Mouse (Mus musculus) embryonic facial prominence, embryonic 11.5 days (tissue): ENCODE measurements around the gene Ppfia4. TPM values are rescaled to one million over a fixed set of nuclear protein-coding genes. Genes with fewer than 3 reads are reported as not detected.

Experiments used
- ATAC-seq: fragments of 200-750 bp; cut with Nextera tagmentation; replicated peaks from 2 replicates; pipeline ENCODE4 v1.8.0; 2017; ENCODE audit warnings: low read depth; ENCODE audit not compliant: insufficient number of reproducible peaks, low FRiP score, low TSS enrichment
- DNase-seq: peaks from one replicate; pipeline ENCODE4 v3.0.0-alpha.2; 2015; ENCODE audit warnings: low spot score
- H3K27ac ChIP-seq: fragments of 300-500 bp; sonication (generic); replicated peaks from 2 replicates; pipeline ENCODE4 v1.5.1; 2014; ENCODE audit warnings: mild to moderate bottlenecking, low read depth, low read length, control low read depth
- H3K27me3 ChIP-seq: fragments of 300-500 bp; sonication (generic); 2 replicates; pipeline ENCODE4 v1.6.1; 2014; ENCODE audit warnings: mild to moderate bottlenecking, low read length, moderate library complexity, mixed read lengths; ENCODE audit not compliant: control insufficient read depth, insufficient read depth
- H3K36me3 ChIP-seq: fragments of 300-500 bp; sonication (generic); replicated peaks from 2 replicates; pipeline ENCODE4 v1.6.1; 2014; ENCODE audit warnings: low read depth, mild to moderate bottlenecking, low read length, moderate library complexity, mixed read lengths; ENCODE audit not compliant: control insufficient read depth, insufficient read depth
- H3K4me1 ChIP-seq: fragments of 300-500 bp; sonication (generic); 2 replicates; pipeline ENCODE4 v1.6.1; 2014; ENCODE audit warnings: low read length, mixed read lengths; ENCODE audit not compliant: control insufficient read depth, insufficient read depth
- H3K4me2 ChIP-seq: fragments of 300-500 bp; sonication (generic); 2 replicates; pipeline ENCODE4 v1.6.1; 2014; ENCODE audit warnings: low read depth, mild to moderate bottlenecking, control low read depth, low read length, moderate library complexity
- H3K4me3 ChIP-seq: fragments of 300-500 bp; sonication (generic); 2 replicates; pipeline ENCODE4 v1.5.1; 2014; ENCODE audit warnings: low read depth, low read length, control low read depth
- H3K9ac ChIP-seq: fragments of 300-500 bp; sonication (generic); replicated peaks from 2 replicates; pipeline ENCODE4 v1.6.1; 2014; ENCODE audit warnings: mild to moderate bottlenecking, control low read depth, low read length
- H3K9me3 ChIP-seq: fragments of 300-500 bp; sonication (generic); replicated peaks from 2 replicates; pipeline ENCODE4 v1.6.1; 2016; ENCODE audit warnings: mild to moderate bottlenecking, low read length, inconsistent platforms, mixed read lengths; ENCODE audit not compliant: control insufficient read depth
- WGBS: fragments of 180-500 bp; shearing (Covaris S2); extraction: QIAGEN DNeasy Blood & Tissue Kit; methylation state at CpG from one replicate; pipeline ENCODE4 v1.1.7; 2014; 5-methylcytosine and 5-hydroxymethylcytosine counted together
- polyA plus RNA-seq: library from polyadenylated mRNA; unstranded; fragments of >200 nt; fragmentation: Nextera tagmentation; extraction: Ambion mirVana; gene quantifications from 2 replicates; pipeline ENCODE4 v1.2.1, GENCODE M21; 2014

Gene Ppfia4
- polyA plus RNA-seq, 1 experiment from 2014 or later = 2.2 TPM

DNA sequence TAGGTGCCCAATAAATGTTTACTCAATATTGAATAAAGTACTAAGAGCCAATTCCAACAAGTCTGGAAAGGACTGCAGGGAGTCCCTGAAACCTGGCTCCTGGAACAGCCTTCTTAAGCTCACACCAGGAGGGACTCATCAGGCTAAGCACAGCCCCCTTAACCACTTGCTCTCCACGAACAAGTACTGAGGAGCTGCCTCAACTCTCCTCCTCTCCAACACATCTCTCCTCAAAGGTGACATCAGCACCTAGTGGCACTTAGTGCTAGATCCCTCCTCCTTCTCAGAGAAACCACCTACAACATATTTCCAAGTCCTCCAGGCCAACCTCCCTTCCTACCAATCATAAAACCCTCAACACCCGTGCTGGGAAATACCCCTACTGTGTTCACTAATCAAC is 10.8 kb upstream of the Ppfia4 start:
- H3K27ac ChIP-seq = no peak overlapping the region
- peaks cover 3% of the 10 kb centered on the region; the same call in 1 of the 2 replicates for H3K36me3 ChIP-seq
- peak overlapping the region; percentile 50 for H3K4me3 ChIP-seq
- 16% methylated on average over 2 of the region's 2 CpGs for WGBS
- H3K27me3 ChIP-seq = no peaks in the 10 kb centered on the region; the same call in 1 of the 2 replicates
- no peak overlapping the region; the same call in 1 of the 2 replicates for H3K9ac ChIP-seq
- peak overlapping the region; percentile 94 for H3K4me2 ChIP-seq
- no peaks in the 10 kb centered on the region for H3K9me3 ChIP-seq
- no peak for DNase-seq
- ATAC-seq = no peak
- no peaks in the 10 kb centered on the region; the same call in none of the 2 replicates for H3K4me1 ChIP-seq

DNA sequence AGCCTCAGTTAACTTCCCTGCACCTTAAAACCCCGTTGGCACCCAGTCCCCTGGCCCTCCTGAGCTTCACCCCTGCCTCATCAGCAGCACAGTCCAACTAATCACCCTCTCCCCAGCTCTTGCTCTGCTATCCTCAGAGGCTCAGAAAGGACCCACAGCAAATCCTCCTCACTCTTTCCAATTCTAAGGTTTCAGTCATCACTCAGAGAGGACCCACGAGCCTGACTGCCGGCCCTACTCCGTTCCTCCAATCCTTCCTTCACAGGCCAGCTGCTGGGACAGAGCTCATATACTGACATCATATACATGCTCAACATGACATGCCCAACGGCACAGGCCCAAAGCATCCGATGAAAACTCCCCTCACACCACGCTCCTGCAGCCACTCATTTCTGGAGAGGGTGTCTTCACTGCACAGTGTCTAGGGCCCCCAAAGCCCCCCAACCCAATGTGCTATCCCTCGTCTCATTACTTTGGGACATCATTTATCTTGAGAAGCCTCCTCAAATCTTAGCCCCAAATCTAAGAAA is 10.1 kb upstream of the Ppfia4 start:
- Histone ChIP-seq H3K27me3 (no peaks in the 10 kb centered on the region; the same call in 1 of the 2 replicates), H3K9me3 (no peaks in the 10 kb centered on the region), H3K4me2 (no peak overlapping the region), H3K4me3 (no peak overlapping the region), H3K9ac (no peak overlapping the region), H3K36me3 (peaks cover under 1% of the 10 kb centered on the region; the same call in 1 of the 2 replicates), H3K4me1 (no peaks in the 10 kb centered on the region; the same call in none of the 2 replicates), H3K27ac (no peak overlapping the region)
- no peak for ATAC-seq
- DNase-seq = no peak
- 76% methylated on average over 8 of the region's 8 CpGs for WGBS

DNA sequence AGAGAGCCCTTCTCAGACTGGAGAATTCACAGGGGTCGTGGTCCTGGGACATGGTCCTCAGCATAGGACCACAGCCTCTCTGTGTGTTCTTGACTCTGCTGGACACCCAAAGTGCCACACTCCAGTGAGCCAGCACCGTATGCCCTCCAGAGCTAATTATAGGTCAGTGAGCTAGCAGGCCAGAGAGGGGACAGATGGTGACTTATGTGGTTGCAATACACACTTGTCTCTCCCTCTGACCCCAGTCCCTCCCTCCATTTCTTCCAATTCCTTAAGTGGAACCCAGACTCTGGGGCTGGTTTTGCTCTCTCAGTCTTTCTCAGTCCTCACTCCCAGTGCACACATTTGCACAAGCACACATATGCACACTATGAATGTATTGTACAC is 9.5 kb upstream of the Ppfia4 start:
- H3K27ac ChIP-seq = no peak overlapping the region
- no peak overlapping the region for H3K4me2 ChIP-seq
- no peak overlapping the region for H3K4me3 ChIP-seq
- H3K4me1 ChIP-seq = no peaks in the 10 kb centered on the region; the same call in none of the 2 replicates
- ATAC-seq (no peak), DNase-seq (no peak)
- no peaks in the 10 kb centered on the region; the same call in 1 of the 2 replicates for H3K36me3 ChIP-seq
- WGBS = 51% methylated on average over 2 of the region's 2 CpGs
- no peak overlapping the region for H3K9ac ChIP-seq
- no peaks in the 10 kb centered on the region for H3K9me3 ChIP-seq
- no peaks in the 10 kb centered on the region; the same call in 1 of the 2 replicates for H3K27me3 ChIP-seq

DNA sequence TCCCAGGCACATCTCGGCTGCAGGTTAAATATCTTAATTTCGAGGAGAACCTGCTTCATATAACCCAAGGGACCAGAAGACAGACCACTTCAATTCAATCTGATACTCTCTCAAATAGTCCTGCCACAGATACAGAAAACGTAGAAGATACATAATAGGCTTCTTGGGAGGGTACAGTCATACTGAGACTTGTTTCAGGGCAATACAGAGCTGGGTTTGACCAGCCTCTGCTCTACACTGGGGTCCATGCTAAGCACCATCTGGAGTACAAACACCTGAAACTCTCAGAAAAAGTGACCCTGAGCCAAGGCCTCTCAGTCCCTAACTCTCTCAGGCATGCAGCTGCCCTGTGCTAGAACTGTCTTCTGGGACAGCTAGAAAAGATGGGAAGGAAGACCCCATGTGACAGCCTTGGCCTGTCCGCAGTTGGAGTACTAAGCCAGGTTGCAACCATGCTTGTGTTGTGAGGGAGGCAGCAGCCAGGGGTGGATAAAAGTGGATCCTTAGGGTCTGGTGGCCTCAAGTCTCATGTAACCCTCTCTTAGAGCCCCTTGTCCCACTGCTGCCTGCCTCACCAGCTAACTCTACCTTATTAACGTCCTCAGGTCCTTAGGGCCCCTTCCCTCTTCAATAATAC is 9.0 kb upstream of the Ppfia4 start:
- Histone ChIP-seq H3K36me3 (no peaks in the 10 kb centered on the region; the same call in 1 of the 2 replicates), H3K9ac (no peak overlapping the region), H3K4me1 (no peaks in the 10 kb centered on the region; the same call in none of the 2 replicates), H3K27ac (no peak overlapping the region), H3K4me2 (no peak overlapping the region), H3K9me3 (no peaks in the 10 kb centered on the region), H3K27me3 (no peaks in the 10 kb centered on the region; the same call in 1 of the 2 replicates), H3K4me3 (no peak overlapping the region)
- DNase-seq (no peak), ATAC-seq (no peak)
- 74% methylated on average over 5 of the region's 5 CpGs for WGBS

DNA sequence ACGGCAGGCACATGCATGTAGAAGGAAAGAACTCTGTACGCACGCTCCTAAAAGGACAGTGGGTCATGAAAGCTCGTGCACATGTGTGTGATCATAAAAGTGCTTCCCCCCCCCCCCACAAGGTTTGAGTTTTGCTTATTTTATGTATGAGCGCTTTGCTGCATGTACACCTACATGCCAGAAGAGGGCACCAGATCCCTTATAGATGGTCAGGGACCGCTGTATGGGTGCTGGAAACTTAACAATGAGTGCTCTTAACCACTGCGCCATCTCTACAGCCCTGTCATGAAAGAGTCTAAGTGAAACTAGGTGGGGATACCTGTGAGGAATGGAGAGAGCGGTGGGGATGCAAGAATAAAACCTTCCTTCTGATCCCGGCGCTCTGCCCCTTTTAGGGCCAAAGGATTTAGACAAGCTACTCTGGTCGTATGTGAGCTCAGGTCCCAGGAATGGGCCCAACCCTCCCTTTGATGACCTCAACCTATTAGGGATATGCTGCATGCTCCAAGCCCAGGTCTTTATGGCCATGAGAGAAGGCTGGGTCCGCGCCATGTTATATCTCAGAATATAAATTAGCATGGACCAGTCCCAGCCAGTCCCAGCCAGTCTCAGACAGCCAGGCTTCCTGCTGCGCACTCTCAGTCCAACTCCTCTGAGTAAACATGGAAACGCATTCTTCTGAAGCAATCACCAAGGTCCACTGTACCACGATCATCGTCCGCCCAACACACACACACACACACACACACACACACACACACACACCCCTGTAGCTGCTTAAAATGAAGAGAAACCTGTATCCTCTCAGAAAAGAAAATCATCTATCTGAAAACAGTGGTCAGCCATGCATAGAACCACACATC is 7.3 kb upstream of the Ppfia4 start:
- Histone ChIP-seq H3K4me1 (no peaks in the 10 kb centered on the region; the same call in none of the 2 replicates), H3K27ac (no peak overlapping the region), H3K36me3 (no peaks in the 10 kb centered on the region), H3K4me2 (no peak overlapping the region), H3K27me3 (no peaks in the 10 kb centered on the region; the same call in 1 of the 2 replicates), H3K9me3 (no peaks in the 10 kb centered on the region), H3K4me3 (no peak overlapping the region), H3K9ac (no peak overlapping the region)
- no peak for DNase-seq
- ATAC-seq = no peak
- 93% methylated on average over 18 of the region's 18 CpGs for WGBS

DNA sequence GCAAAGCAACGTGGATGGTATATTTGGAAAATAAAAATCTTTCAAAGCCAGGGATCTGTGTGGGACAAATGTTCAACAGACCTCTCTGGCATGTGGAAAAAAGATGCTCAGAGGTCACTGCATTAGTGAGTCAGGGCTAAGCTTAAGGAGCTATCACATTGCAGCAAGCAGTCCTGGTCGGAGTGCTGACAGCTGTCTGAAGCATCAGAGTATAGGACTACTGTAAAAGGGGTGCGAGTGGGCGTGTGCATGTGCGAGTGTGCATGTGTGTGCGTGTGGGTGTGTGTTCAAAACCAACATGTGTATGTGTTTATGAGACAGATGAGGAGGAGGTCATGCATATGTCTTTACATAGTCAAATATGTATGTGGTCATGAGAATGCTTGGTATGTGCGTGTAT is 6.4 kb upstream of the Ppfia4 start:
- Histone ChIP-seq H3K27me3 (no peaks in the 10 kb centered on the region; the same call in 1 of the 2 replicates), H3K4me1 (no peaks in the 10 kb centered on the region; the same call in 1 of the 2 replicates), H3K4me2 (no peak overlapping the region), H3K27ac (no peak overlapping the region), H3K36me3 (no peaks in the 10 kb centered on the region), H3K9me3 (no peaks in the 10 kb centered on the region), H3K4me3 (no peak overlapping the region), H3K9ac (no peak overlapping the region)
- DNase-seq = no peak
- ATAC-seq = no peak
- 87% methylated on average over 7 of the region's 7 CpGs for WGBS

DNA sequence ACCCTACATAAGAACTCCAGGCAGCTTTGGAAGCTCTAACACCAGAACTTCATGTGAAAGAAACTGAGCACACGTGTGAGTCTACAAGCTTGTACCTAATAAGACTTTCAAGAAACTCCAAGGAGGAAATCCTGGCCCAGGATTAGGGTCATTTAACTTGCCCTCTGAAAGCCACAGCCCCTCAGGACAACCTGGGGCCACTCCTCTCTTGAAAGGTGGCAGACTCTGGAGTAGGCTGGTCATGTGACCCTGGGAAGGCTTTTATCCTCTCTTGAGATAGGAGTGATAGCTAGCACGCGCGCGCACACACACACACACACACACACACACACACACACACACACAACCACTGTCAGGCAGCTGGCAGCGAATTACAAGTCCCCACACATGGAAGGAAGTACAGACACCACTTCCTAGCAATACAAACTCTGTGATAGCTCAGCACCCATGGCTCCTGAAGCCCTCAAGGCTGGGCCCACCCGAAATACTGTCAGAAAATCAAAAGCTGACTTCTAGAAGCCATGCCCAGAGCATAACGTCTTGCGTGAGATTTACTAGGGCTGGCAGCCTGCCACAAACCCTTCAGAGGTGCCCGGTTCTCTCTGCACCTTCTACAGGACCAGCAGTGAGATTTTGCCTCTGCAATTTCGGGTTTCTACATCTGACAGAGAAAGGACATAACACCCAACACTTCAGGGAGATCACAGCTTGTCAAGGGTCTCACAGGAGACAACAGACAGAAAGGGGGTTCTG is 4.4 kb upstream of the Ppfia4 start:
- H3K9me3 ChIP-seq = no peaks in the 10 kb centered on the region
- H3K4me2 ChIP-seq = no peak overlapping the region
- no peak for DNase-seq
- no peaks in the 10 kb centered on the region for H3K4me1 ChIP-seq
- no peaks in the 10 kb centered on the region for H3K36me3 ChIP-seq
- no peak overlapping the region for H3K9ac ChIP-seq
- H3K4me3 ChIP-seq = no peak overlapping the region
- H3K27me3 ChIP-seq = no peaks in the 10 kb centered on the region
- WGBS = 85% methylated on average over 11 of the region's 11 CpGs
- no peak overlapping the region for H3K27ac ChIP-seq
- no peak for ATAC-seq
